Mouse (Mus musculus) megakaryocyte, embryonic 14.5 days (primary cell): Measurements from ENCODE around the gene Arpc1a. TPM values are rescaled to one million over a fixed set of nuclear protein-coding genes. Genes with fewer than 3 reads are reported as not detected.
"Not testable (repeated sequence)": the region's sequence is repeated elsewhere in the genome, so short reads cannot be mapped to it uniquely, and the experiment has no call there.

Source experiments
- H3K27me3 ChIP-seq: replicated peaks from 2 replicates; pipeline ENCODE3; 2012; ENCODE audit warnings: inconsistent platforms
- H3K36me3 ChIP-seq: replicated peaks from 2 replicates; pipeline ENCODE3; 2012; ENCODE audit warnings: low read length, inconsistent platforms, mixed read lengths
- H3K4me1 ChIP-seq: 2 replicates; pipeline ENCODE4 v1.6.1; 2012; ENCODE audit warnings: inconsistent platforms
- H3K4me3 ChIP-seq: replicated peaks from 2 replicates; pipeline ENCODE3; 2012; ENCODE audit warnings: moderate library complexity, mild to moderate bottlenecking, inconsistent platforms
- H3K9me3 ChIP-seq: 2 replicates; pipeline ENCODE4 v1.6.1; 2012; ENCODE audit warnings: inconsistent platforms
- FLI1 ChIP-seq: IDR thresholded peaks from 2 replicates; pipeline ENCODE4 v1.6.1; 2012; ENCODE audit warnings: low read length, inconsistent platforms, mixed read lengths
- GATA1 ChIP-seq: IDR thresholded peaks from 3 replicates; pipeline ENCODE4 v1.6.1; 2012; ENCODE audit warnings: mixed read lengths, low read length, inconsistent platforms, borderline replicate concordance
- polyA plus RNA-seq: library from polyadenylated mRNA; stranded (reverse); fragments of >175 nt; gene quantifications from 2 replicates; pipeline ENCODE4 v1.2.3, GENCODE M21; 2012; ENCODE audit warnings: low replicate concordance; ENCODE audit not compliant: insufficient read depth

Gene Arpc1a
- 25.4 and 41.5 TPM in 2 replicates for polyA plus RNA-seq

DNA sequence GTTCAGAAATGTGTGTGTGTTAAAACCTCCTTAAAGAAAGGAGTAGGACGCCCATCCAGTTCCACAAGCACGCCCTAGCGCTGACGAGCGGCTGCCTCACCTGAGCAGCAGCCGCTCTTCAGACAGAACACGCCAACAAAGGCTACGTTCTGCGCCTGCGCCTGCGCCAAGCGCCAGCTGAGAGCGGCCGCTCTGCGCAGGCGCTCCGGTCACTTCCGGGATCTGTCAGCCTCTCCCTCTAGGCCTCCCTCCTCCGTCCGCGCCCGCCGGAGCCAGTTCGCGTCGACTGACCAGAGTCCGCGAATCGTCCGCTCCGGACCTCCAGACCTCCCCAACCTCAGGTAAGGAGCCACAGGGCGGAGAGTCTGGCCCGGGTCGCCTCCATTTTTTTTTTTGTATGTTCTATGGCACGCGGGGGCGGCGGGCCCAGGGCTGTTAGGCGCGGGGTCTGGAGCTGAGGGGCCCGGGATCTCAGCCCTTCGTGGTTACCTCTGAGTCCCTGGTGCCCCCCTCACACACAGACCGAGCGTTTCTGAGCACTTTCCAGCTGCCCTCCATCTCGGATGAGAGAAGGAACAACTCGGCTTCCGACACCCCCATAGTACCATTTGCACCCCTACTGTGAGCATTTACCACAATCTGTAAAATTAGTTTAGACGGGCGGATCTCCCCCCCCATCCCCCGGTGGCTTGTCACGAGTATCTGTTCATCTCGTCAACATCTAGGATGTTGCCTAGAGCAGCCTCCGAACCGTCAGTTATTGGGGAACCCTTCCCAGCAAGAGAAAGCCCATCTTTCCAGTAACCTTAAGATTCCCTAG, at the start of gene Arpc1a, which contains the start of gene Kpna7:
TSS of gene Arpc1a (plus strand) at position 199 of the 820 bp plus-strand sequence.
TSS of gene Kpna7 (minus strand) at position 399 of the 820 bp plus-strand sequence.
- TF ChIP-seq GATA1 (no peak), FLI1 (no peak)
- Histone ChIP-seq H3K4me1 (peaks cover 68% of the 10 kb centered on the region), H3K36me3 (peaks cover 28% of the 10 kb centered on the region), H3K4me3 (peak within 1 kb of the TSS; percentile 97), H3K9me3 (no peaks in the 10 kb centered on the region), H3K27me3 (no peaks in the 10 kb centered on the region)

DNA sequence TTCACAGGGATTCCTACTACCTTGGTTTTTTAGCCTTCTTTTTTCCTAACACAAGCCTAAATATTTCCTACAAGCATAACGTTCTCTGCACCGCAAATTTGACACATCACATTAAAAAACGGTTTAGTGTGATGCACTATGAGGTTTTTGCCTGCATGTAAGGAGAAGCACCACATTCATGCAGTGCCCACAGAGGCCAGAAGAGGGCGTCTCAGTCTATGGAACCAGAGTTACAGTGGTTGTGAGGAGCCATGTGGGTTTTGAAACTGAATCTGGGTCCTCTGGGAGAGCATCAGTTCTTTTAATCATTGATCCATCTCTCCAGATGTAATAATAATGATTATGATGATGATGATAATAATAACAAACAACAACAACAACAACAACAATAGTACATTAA, 42.0 kb upstream of the Arpc1a start:
- TF ChIP-seq FLI1 = no peak
- TF ChIP-seq GATA1 = no peak
- no peaks in the 10 kb centered on the region for H3K4me1 ChIP-seq
- peaks cover 8% of the 10 kb centered on the region for H3K9me3 ChIP-seq
- H3K4me3 ChIP-seq = no peak overlapping the region
- peaks cover 4% of the 10 kb centered on the region for H3K27me3 ChIP-seq
- no peaks in the 10 kb centered on the region for H3K36me3 ChIP-seq

DNA sequence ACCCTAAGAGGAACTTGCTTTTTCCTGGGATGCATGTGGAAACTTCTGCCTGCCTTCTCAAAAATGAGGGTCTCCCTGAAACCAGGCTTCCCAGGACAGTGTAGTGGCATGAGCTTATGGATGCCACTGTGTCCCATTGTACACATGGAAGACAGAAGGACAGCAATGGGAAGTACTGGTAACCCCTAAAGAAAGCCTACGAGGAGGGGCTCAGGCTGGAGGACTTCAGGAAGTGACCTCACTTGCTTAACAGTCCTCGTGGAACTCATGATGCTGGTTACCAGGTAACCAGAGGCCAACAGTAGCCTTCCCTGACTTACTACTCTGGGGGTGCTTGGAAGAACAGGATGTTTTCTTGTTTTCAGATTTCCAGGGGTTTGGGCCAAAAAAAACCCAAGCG, 40.9 kb upstream of the Arpc1a start, which contains the start of gene 1700018F24Rik:
TSS of gene 1700018F24Rik (plus strand) at position 301 of the 400 bp plus-strand sequence.
- H3K36me3 ChIP-seq, H3K4me1 ChIP-seq, H3K9me3 ChIP-seq, H3K27me3 ChIP-seq, H3K4me3 ChIP-seq: not testable (repeated sequence)

DNA sequence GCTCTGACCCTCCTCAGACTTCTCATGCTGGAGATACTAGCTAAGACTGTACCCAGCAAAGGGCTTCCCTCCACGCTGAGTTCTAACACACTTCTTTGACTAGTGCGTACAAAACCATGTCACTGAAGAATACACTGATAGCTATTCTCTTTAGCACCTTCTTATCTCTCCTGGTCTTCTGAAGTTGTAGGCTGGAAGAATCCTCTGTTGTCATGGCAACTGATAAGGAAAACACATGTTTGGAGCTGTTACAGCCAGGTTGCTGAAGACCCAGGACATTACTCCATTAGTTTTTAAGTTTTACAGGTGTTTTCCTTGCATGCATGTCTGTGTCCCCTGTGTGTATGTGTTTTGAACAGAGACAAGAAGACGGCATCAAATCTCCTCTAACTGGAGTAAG, 29.4 kb upstream of the Arpc1a start:
- H3K27me3 ChIP-seq, H3K36me3 ChIP-seq, H3K4me1 ChIP-seq, H3K9me3 ChIP-seq, H3K4me3 ChIP-seq: not testable (repeated sequence)

DNA sequence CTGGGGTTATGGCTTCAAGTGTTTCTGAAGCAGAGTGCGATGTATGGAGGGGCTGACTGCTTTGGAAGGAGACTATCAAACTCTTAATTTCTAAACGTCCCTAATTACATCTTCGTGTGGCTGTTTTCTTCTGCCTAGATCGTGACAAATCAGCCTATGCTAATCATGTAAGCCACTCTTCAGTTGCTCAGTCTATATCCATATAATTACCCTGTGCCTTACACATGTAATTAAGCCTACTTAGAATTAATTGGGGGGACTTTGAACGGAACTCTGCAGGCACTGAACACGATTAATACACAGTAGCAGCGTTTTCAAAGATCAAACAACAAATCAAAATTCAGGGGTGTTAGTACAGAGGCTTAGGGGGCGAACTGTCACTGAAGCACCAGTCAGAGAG, 25.7 kb upstream of the Arpc1a start:
- Histone ChIP-seq H3K4me3 (no peak overlapping the region), H3K36me3 (no peaks in the 10 kb centered on the region), H3K27me3 (peaks cover 19% of the 10 kb centered on the region), H3K4me1 (0 out of 2 replicates have a peak, but pooled peaks cover 3% of the 10 kb centered on the region), H3K9me3 (peaks cover 5% of the 10 kb centered on the region)
- TF ChIP-seq GATA1 (no peak), FLI1 (no peak)

DNA sequence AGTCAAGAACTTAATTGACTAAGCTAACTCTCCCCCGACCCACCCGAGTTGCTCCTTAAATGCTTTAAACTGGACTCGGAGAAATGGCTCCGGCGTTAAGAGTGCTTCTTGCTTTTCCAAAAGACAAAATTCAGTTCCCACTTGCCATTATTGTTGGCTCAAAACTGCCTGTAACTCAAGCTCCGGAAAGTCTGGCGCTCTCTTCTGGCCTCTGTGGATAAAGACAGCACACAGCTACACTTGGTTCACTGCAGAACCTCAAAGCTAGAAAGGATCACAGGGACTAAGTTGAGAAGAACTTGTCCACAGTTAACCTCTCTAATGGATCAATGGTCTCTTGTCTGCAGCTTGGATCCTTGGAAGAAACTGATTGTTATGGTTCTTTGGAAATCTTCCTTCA, 24.9 kb upstream of the Arpc1a start:
- 0 out of 2 replicates have a peak, but pooled peaks cover 3% of the 10 kb centered on the region for H3K4me1 ChIP-seq
- no peaks in the 10 kb centered on the region for H3K36me3 ChIP-seq
- H3K9me3 ChIP-seq = peaks cover 9% of the 10 kb centered on the region
- peaks cover 19% of the 10 kb centered on the region for H3K27me3 ChIP-seq
- TF ChIP-seq FLI1 = no peak
- no peak for TF ChIP-seq GATA1
- H3K4me3 ChIP-seq = no peak overlapping the region

DNA sequence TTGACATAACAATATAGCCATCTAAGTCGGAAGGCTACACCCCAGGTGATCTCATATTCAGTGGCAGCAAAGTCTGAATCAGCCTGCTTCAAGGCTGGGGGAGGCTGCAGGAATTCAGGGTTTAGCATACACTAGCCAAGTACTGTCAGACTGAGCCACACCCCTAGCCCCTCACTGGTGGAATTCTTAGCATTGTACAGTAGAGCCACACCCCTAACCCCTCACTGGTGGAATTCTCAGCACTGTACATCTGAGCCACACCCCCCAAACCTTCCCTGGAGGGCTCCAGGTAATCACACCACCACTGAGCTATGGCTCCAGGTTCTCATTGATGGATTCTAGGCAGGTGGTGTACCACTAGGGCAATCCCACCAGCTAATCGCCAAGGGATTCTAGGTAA, 24.1 kb upstream of the Arpc1a start:
- no peak for TF ChIP-seq GATA1
- TF ChIP-seq FLI1 = no peak
- H3K36me3 ChIP-seq = no peaks in the 10 kb centered on the region
- H3K4me3 ChIP-seq = no peak overlapping the region
- H3K4me1 ChIP-seq = 0 out of 2 replicates have a peak, but pooled peaks cover 3% of the 10 kb centered on the region
- H3K9me3 ChIP-seq = peaks cover 9% of the 10 kb centered on the region
- H3K27me3 ChIP-seq = peaks cover 19% of the 10 kb centered on the region

DNA sequence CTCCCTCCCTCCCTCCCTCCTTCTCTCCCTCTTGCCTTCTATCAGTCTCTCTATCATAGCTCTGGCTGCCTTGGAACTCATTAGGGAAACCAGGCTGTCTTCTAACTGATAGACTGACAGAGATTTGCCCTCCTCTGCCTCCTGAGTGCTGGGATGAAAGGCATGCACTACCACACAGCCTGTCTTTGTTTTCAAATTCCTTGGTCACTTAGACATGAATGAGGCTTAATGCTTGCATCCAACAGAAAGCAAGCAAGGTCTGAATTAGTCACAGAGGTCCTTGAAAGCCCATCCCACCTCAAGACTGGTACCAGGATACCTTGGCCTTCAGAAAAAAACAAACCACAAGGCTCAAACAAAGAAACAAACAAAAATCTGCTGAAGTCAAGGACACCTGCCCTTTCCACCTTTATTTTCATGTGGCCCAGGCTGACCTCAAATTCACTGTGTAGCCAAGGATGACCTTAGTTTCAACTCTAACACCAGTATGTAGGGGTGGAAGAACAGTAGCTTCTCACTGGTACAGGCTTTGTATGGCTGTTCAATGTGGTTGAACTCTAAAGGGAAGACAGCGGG, 18.8 kb upstream of the Arpc1a start:
- Histone ChIP-seq H3K9me3 (peaks cover 9% of the 10 kb centered on the region), H3K36me3 (no peaks in the 10 kb centered on the region), H3K27me3 (peaks cover 25% of the 10 kb centered on the region), H3K4me3 (no peak overlapping the region), H3K4me1 (no peaks in the 10 kb centered on the region)
- no peak for TF ChIP-seq FLI1
- TF ChIP-seq GATA1 = no peak

DNA sequence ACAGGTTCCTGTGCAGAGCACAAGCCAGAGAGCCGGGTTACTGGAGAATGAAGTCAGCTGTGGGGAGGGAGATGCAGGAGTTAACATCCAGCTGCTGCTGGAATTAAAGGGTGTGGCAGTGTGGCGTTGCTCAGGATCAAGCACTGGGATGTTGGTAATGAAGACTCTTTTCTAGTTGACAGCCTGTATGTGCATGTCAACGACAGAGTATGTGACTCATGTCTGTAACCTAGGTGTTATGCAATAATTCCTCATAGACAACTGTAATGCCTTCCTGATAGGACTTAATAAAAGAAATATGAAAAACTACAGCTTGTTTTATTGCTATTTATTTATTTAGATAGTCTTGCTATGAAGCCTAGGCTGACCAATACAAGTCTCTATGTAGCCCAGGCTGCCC, 14.8 kb upstream of the Arpc1a start:
- H3K27me3 ChIP-seq = peaks cover 19% of the 10 kb centered on the region
- H3K9me3 ChIP-seq = peaks cover 8% of the 10 kb centered on the region
- H3K4me3 ChIP-seq = no peak overlapping the region
- no peaks in the 10 kb centered on the region for H3K36me3 ChIP-seq
- TF ChIP-seq GATA1 = no peak
- no peak for TF ChIP-seq FLI1
- H3K4me1 ChIP-seq = no peaks in the 10 kb centered on the region

DNA sequence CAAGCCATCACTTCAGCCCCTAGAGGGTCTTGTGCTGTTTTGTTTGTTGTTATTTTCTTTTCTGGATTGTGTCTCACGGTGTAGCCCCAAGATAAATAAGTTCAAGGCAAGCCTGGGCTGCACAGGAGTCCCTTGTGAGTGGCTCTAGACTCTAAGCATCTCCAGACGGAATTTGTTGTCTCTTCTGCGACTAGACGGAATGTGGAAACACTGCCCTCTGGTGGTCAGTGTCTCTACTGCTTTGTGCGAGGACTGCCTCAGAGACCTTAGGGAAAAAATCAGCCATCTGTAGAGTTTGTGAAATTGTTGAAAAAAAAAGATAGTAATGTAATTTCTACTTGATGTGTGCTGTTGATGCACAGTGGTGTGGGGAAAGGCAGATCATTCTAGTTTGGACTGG, 13.9 kb upstream of the Arpc1a start:
- no peak for TF ChIP-seq GATA1
- TF ChIP-seq FLI1 = no peak
- Histone ChIP-seq H3K4me3 (no peak overlapping the region), H3K4me1 (peaks cover 7% of the 10 kb centered on the region), H3K27me3 (peaks cover 19% of the 10 kb centered on the region), H3K36me3 (no peaks in the 10 kb centered on the region), H3K9me3 (peaks cover 8% of the 10 kb centered on the region)
